Mouse (Mus musculus) layer of hippocampus, adult 9-10 months (tissue): ENCODE data around the gene Zfyve28.

Experiments
- DNase-seq: peaks from one replicate; pipeline ENCODE4 v3.0.0; 2022; ENCODE audit warnings: low spot score

The Zfyve28 gene

DNA sequence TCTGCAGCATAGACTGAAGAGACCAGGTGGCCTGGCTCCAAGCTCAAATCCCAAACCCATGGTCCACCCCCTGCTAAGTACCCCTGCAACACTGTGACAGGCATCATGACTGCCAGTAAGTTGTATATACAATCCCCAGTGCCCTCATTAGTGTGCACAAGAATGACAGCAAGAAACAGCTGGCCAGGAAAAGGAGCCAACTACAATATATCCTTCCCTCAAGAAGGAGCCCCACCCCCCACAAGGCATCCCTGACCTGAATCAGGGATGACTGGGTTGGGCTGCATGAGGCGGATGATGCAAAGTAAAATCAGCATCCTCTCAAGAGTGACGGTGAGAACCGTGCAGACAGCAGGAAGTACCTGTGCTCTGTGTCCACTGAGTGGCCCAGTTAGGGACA, 38.2 kb downstream of the Zfyve28 start:
- no peak for DNase-seq

DNA sequence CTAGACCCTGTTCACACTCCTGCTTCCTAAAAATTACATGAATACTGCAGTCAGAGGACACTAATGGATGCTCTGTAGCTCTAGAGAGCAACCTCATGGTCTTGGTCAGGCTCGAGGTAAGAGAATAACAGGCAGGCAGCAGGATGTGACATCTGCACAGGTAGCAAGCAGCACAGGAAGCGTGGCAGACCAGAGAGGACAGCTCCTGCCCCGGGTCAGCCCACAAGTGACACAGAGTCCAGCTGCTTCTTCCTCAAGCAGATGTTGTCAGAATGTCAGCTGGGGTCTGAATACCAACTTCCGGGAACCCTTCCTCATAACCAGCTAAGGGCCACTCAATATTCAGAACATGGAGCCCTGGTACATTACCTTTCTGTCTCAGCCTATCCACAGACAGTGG, 39.1 kb downstream of the Zfyve28 start:
- no peak for DNase-seq

DNA sequence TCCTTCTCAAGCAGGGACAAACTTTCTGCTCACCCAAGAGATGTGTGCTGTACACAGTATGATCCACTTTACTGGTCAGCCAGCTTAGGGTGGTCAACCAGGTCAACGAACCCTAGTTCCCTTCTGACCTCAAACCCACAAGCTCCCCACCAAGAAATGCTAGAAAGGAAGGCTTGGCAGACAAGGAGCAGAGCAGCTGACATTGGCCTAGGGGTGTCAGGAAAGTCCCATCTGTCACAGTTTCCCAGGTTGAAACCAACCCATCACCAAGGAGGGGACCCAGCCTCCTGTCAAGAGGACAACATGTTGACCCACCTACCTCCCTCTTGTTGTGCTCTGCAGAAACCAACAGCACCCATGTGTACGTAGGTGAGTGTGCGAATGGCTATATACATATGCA, 41.8 kb downstream of the Zfyve28 start:
- no peak for DNase-seq

DNA sequence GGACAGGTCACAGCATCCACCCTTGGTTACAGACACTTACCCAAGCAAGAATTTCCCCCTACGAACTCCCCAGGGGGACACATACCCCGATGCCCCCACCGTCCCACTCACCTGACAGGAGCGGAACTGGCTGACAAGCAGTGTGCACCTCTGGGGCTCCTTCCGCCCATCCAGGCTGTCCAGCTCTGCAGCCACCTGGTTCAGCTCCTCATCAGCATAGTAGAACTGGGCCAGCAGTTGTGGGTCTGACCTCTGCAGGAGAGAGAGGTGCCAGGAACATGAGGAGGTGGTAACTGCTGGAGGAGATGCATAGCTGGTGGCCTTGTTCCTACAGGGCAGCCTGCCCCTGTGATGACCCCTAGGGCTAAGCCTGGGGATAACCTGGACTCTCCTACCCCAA, 45.2 kb downstream of the Zfyve28 start:
- no peak for DNase-seq

- DNase-seq, result peak; percentile 49
Observed at GRCm38 (mm10) chr5:34242224-34242963, 45.9 kb downstream of the Zfyve28 start.

DNA sequence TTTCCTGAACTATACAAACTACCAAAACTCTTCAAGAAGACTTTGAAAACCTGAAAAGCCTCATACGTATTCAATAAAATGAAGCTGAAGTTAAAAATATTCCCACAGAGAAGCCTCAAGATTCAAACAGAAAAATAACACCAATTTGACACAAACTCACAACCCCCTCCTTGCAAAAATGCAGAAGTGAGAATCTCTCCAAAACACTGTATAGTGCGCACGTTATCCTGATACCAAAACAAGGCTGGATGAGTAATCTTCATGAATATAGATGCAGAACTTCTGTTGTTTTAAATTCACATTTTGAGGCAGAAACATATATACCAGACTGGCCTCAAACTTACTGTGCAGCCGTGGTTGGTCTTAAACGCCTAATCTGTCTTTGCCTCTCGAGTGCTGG, 49.8 kb downstream of the Zfyve28 start:
- DNase-seq, result no peak

- DNase-seq, result no peak
Observed at GRCm38 (mm10) chr5:34235898-34236420, 52.3 kb downstream of the Zfyve28 start.

DNA sequence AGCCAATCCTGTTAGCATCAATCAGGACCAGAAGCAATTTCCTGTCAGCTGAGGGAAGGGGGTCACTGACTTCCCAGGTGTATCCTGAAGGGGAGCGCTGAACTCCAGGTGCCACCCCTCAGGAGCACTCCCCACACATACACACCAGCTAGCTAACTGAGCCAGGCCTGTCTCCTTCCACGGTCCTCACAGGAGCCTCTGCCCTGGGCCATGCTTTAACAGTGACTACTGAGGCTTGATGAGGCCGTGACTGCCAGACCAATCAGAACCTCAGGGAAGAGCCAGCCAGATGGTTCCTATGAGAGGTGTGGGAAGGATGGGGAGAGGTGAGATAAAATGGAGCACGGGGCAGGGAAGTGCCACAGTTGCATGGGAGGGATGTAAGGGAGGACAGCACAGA, 53.2 kb downstream of the Zfyve28 start:
- DNase-seq, result no peak

- no peak for DNase-seq
Observed at GRCm38 (mm10) chr5:34233221-34233515, 55.1 kb downstream of the Zfyve28 start.

- DNase-seq, result no peak
Observed at GRCm38 (mm10) chr5:34232481-34233220, 55.6 kb downstream of the Zfyve28 start.

GRCm38 (mm10) chr5:34231901-34232300, 56.3 kb downstream of the Zfyve28 start:
- no peak for DNase-seq

DNA sequence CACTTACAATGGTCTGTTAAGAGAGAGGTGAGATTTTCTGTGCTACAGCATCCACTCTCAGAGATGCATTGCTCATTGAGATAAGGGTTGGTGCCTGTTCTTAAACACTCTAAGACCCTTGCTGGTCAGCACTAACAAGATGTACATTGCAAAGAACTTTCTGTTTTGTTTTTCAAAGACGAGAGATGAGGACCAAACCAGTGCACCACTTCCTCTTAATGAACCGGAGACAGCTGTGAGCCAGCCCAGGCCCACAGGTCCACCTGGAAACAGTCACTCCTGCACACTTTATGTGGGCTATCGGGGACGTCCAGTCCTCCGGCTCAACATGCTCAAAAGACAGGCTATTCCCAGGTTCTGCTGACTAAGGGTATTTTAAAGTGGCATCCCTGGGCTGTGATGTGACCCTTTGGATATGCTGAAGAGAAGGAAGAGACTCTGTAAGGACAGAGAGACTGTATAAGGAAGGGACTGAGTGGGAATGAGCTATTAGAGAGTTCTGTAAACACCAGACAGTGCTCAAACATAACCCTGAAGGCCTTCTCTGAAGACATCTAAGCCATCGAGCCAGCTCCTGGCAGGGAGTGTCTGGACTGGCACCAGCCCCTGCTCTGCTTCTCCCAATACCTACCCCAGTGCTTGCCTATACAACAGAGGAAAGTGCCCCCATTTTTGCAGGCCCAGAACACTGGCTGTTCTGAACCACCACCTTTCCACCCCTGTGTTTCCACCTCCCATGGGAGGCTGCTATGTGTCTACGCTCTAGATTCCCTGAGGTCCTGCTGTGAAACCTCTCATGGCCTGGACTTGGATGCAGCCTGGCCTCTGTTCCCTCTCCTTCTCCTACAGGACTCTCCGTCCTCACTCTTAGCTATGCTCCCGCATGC, 57.4 kb downstream of the Zfyve28 start:
- DNase-seq, result no peak

GRCm38 (mm10) chr5:34229503-34229902, 58.7 kb downstream of the Zfyve28 start:
- no peak for DNase-seq

DNA sequence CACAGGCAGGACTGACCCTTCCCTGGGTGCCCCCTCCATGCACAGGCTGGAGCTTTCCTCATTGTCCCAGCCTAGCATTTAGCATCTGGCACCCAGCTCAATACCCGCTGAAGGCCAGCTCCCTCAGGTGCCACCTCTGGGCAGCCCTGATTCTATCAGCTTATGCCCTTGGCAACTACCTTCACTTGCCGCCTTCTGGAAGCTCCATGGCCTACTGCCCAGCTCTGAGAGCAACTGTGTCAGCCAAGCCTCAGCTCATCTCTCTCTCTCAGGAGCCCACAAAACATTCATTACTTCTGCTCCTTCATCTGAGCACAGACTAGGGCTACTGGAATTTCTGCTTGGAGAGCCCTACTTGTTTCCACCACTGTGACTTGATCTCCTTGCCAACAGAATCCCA, 62.7 kb downstream of the Zfyve28 start:
- no peak for DNase-seq

GRCm38 (mm10) chr5:34224515-34224914, 63.7 kb downstream of the Zfyve28 start:
- DNase-seq, result no peak

GRCm38 (mm10) chr5:34220001-34220400, 68.2 kb downstream of the Zfyve28 start:
- no peak for DNase-seq

GRCm38 (mm10) chr5:34218672-34219071, 69.6 kb downstream of the Zfyve28 start:
- DNase-seq, result no peak

- DNase-seq, result no peak
Observed at GRCm38 (mm10) chr5:34217756-34218155, 70.5 kb downstream of the Zfyve28 start.

GRCm38 (mm10) chr5:34216025-34216424, 72.2 kb downstream of the Zfyve28 start:
- DNase-seq, result no peak

GRCm38 (mm10) chr5:34213659-34214058, 74.6 kb downstream of the Zfyve28 start:
- DNase-seq, result no peak

GRCm38 (mm10) chr5:34210279-34210678, 78.0 kb downstream of the Zfyve28 start:
- DNase-seq, result peak; percentile 67

DNA sequence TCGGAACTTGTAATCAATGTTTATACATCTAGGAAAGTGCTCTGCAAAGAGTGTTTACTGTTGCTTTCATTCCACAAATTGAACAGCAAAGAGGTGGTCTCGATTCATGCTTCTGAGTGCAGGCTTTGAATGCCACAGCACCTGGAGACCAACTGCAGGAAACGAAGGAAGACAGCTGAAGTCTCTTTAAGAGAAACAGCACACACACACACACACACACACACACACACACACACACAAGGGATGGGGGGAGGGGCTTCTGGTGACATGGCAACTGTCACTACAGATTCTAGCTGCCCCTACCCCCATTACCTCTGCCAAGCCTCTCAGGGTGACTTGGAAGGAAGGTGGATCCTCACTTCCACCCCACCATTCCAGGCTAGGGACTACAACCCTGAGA, 80.7 kb downstream of the Zfyve28 start:
- DNase-seq, result no peak

DNA sequence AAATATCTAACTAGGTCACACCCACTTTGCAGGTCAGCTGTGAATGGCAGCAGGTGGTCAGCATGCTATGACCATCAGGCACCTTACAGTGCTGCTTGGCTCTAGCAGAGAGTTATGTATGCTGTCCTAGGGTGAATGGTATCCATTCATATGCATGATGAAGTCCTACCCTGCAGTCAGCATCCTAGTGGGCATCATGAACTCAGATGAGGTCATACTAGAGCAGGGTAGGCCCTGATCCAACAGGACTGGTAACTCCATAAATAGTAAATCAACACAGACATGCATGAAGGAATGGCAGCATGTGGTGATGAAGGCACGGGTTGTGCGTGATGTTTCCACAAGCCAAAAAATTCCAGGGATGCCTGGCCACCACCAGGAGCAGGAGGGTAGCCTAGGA, 82.5 kb downstream of the Zfyve28 start:
- no peak for DNase-seq
